Mouse (Mus musculus): ENCODE results near the gene Slc2a10.
"Not testable (repeated sequence)": the region's sequence is repeated elsewhere in the genome, so short reads cannot be mapped to it uniquely, and the experiment has no call there.

- TF ChIP-seq CTCF (IDR thresholded peaks at IDR 0.05; ENCODE audit: extremely low read depth, insufficient read length, insufficient replicate concordance, low read depth, low read length); POLR2A (IDR thresholded peaks at IDR 0.05; ENCODE audit: low read depth, low read length): not testable (repeated sequence)
Observed at GRCm38 (mm10) chr2:165550410-165550809, 46.8 kb downstream of the Slc2a10 start.
